Mouse (Mus musculus): Measurements from ENCODE around the gene Guk1. TPM values are rescaled to one million over a fixed set of nuclear protein-coding genes. Genes with fewer than 3 reads are reported as not detected.
"Not testable (repeated sequence)": the region's sequence is repeated elsewhere in the genome, so short reads cannot be mapped to it uniquely, and the experiment has no call there.

Guk1 gene
- total RNA-seq, 2 experiments from 2014 or later: 123 to 125 TPM

DNA sequence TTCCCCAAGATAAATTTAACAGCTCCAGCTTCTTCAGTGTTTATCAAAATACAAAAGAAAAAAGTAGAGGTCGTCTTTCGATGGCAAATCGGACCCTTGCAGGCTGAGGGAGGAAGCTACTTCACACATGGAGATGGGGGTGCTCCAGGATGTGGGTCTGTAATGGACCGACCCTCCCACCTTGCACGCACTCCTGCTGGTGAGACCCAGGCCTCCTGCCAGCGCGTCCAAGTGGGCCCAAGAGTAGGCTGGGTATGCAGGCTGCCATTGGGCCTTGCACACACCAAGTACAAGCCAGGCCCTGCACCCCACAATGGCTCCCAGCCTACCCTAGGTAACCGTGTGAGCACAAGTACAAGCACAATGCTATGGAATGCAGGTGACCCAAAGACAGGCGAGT lies 19.5 kb upstream of the Guk1 start:
- not testable (repeated sequence) for DNase-seq (ENCODE audit: low spot score in 2 of 2)

DNA sequence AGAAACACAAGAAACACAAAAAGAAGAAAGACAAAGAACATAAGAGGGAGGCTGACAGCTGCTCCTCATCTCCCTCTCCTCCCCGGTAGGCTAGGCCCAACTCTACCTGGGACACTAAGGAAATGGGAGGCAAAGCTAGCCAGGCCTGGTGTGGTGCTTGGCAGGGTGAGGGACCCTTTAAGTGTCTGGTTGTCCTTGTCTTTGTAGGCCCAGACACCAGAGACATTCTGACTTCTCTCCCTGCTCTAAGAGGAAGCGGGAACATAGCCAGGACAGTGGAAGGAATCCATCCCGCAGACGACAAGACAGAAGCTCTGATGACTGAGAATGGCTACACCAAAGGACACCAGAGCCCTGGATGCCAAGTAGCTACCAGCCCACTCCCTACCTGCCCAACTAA lies 18.0 kb upstream of the Guk1 start:
- DNase-seq (ENCODE audit: low spot score in 2 of 2): no peak

DNA sequence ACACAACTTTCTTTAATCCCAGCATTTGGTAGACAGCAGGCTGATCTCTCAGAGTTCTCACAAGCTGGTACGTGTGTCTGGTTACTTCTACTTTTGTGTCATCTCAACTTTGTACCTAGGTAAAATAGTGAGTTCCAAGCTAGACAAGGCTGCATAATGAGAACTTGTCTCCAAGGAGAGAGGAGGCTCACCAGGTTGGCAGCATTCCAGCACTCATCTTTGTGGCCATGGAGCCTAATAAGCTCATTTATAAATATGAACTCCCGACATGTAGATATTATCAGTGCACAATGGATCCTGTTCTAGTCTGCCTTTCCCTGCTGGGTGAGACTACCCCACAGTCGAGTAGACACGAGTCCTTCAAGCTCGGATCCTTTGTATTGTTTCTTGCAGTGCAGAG lies 17.6 kb upstream of the Guk1 start:
- no peak for DNase-seq (ENCODE audit: low spot score in 2 of 2)

DNA sequence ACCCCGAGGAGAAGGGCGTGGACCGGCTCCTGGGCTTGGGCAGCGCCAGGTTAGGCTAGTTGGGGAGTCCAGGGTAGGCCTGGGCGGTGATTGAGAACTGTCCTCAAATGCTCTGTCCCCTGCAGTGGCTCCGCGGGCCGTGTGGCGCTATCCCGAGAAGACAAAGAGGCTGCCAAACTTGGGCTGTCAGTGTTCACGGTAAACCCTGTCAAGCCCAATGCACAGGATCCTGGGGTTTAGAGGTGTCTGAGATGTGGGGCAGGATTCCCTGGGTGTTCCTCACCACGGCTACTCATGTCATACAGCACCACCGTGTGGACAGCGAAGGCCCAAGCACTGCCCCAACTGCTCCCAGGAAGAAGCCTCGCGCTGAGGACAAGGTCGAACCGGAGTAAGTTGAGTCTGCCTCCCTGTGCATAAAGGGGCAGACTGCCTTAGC lies 17.0 kb upstream of the Guk1 start:
- DNase-seq (ENCODE audit: low spot score in 2 of 2): peak; percentile 69 to 73

DNA sequence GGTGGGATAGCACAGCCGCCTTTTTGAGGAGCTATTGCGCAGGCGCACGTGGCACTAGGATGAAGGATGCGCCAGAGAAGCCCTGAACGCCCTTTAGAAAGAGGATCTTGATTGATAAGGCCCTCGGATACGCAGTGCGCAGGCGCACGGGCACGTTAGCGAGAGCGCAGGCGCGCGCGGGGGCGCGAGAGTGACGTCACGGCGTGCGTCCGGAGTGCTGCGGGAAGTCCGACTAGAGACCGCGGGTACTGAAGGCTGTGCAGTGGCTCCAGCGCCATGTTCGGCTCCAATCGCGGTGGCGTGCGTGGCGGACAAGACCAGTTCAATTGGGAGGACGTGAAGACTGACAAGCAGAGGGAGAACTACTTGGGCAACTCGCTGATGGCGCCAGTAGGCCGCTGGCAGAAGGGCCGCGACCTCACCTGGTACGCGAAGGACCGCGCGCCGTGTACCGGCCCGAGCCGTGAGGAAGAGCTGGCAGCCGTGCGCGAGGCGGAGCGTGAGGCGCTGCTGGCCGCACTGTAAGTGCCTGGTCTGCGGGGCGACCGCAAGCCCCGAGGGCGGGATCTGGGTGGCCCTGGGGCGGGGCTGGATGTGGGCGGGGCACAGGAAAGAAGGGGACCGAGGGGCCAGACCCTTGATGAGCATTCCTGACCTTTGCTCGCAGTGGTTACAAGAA lies 16.3 kb upstream of the Guk1 start, which contains the start of gene 2310033P09Rik:
Gene 2310033P09Rik, plus strand, starts transcription at position 169 of the 679 bp plus-strand sequence.
- DNase-seq (ENCODE audit: low spot score in 2 of 2): peak; percentile 94 to 97

DNA sequence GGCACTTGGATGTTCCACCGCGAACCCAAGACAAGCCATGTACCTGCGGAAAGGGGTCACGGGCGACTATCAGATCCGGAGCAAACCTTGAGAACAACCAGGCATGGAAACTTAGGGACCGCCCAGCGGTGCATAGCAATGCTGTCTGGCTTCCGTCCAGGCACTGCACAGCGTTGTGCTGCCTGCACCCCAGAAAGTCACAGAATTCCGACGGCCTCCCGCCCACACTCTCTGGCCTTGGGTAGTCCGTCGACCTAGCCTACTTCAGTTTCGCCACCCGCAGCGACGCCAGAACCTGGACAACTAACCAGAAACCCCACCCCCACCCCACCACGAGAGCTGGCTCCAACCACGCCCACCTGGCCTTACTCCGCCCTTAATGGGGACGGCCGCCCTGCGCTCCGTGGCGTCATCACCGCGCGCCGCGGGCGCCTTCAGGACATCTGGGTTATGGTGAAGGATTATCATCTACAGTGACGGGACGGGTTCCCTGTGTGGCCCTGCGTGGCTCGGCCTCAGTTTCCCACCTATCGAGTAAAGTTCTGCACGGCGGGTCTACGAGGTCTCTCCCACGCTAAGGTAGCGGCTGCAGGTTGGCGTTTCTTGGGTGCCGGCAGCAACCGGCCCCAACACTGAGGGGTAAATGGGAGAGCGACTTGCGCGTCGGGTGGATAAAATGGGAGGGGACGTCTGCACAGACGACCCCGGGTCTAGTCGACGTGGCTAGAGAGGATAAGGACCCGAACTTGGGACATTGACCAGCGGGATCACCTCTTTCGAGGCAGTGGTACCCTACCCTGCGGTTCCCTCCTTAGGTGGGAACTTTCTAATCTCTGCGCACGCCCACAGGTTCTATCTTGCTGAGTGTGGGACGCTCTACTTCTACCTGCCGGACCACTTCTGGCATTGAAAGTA lies 10.3 kb upstream of the Guk1 start, which contains the start of gene Mrpl55:
Gene Mrpl55, plus strand, starts transcription at position 406 of the 915 bp plus-strand sequence.
- peak; percentile 91 to 93 for DNase-seq (ENCODE audit: low spot score in 2 of 2)

DNA sequence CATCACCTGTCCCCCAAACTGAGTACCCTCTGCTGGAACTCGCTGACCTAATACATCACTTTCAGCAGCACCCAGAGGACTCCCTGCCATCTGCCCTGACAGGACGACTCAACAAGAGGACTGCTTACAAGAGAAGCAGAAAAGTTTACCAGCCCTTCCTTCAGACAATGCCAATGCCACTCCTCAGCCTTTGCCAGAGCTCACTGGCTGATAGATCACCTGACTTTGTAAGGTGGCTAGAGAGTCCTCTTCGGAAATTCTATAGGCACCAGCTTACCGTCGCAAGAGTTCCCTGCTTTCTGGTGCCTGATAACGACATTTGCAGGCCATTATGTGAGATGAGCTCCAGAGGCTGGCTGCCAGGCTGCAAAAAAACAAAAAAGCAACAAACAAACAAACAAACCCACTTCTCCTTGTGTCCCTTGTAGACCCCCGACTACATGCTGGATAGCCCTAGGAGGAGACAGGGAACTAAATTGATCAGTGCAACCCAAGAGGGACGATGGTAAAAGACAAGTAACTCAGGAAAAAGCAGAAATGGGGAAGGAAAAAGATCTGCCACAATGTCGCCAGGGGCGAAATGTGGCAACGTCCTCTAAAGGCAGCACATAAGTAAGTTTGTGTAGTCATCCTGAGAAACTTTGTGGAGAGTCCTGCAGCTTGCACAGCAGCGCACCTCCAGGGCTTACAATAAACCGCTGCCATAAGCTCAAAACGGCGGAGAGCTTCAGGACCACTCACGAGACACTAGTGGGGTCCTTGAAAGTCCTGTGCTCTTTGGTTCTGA lies 9.4 kb upstream of the Guk1 start:
- no peak for DNase-seq (ENCODE audit: low spot score in 2 of 2)

DNA sequence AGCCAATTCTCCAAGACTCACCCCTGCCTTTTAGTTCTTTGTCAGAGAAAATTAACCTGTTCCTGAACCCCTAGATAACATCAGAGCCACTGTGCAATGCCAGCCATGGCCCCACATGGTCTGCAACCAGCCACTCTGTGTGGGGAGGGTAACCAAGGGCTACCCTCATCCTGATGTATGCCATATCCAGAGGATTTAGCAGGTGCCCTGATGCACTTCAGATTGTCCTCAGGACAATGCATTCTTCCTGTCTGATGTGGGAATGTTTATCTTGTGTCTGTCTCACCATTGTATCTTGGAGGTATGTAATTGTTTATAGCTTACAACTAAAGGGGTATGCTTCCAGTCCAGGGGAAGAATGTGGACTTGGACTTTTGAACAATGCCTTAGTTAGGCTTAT lies 4.2 kb upstream of the Guk1 start:
- no peak for DNase-seq (ENCODE audit: low spot score in 2 of 2)

DNA sequence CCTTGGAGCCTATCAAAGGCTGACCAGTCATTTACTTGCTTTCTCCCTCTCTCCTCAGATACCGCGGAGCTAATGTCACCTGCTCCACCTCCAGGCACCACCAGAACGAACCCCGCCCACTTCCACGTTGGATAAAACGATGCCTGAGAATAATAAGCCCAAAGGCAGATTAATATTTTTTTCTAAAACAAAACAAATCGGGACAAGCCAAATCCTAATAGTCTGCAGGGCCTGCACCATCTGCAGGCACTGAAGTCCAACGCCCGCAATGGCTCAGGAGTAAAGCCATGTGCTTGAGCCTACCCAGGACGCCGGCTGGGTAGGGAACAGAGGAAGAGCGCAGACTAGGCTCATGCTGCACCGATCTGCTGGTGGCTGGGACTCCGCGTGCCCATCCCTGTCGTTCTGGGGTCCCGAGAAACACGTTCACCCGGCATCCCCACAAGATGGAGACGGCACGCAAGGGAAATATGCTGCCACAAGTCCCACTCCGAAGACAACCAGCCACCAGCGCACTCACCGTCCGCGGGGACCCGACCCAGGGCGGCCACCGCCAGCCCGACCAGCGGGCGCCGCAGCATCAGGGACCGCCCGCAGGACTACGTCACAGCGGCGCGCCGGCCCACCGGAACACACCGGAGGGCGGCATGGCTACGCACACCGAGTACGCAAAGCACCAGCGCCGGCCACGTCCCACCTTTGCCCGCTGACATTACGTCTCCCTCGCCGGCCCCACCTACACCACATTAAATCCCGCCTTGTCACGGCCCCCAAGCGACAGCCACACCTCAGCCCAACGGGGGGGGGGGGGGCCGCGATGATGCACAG lies 567 bp downstream of the Guk1 start:
- peak; percentile 86 to 90 for DNase-seq (ENCODE audit: low spot score in 2 of 2)

DNA sequence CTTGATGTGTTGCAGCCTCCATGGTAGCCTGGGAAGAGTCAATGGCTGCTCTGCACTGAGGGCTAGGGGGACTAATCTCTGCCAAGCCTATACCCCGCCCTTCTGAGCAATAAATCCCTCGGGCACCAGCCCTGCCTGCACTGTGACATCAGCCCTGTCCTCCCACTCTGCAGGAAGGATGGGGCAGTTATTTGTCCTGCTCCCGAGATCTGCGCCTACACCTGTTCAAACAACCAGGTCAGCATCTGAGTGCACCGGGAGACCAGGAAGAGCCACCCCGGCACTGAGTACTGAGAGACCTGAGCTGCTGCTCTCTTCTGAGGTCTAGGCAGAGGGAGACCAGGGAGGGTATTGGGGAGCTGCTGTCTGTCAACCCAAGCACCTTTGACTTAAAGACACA lies 4.3 kb downstream of the Guk1 start:
- no peak for DNase-seq (ENCODE audit: low spot score in 2 of 2)

DNA sequence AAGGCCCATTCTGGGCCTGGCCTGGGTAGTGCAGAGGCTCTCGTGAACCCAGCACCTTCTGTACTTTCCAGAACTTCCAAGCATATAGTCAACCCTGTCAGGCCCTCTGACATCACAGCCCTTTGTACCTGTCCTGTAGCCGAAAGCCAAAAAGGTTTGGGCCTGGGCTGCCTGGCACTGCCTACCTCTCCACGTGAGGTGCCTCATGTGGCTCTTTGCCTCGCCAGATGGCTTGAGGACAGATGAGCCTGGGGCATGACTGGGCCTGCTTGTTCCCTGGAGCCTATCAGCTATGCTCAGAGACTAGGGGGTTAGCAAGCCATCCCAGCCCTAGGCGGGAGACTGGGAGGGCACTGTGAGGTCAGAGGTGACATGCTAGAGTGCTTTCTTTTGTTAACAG lies 6.5 kb downstream of the Guk1 start:
- DNase-seq (ENCODE audit: low spot score in 2 of 2): no peak

DNA sequence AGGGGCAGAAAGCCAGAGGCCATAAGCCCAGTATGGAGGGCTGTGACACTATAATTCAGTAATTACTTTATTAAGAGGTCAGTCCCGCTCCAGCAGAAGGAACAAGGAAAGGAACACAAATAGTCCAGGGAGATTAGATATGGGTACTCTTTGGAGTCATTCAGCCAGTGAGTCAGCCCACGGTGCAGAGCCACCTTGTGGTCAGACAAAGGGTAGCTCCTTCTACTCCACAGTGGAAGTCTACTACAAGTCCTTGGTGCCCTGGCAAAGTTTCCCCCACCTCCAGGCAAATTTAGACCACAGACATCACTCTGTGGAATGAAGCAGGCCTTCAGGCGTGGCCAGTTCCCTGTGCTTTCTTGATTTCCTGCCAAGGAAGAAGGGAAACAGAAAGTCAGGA lies 8.2 kb downstream of the Guk1 start:
- peak; percentile 51 to 68 for DNase-seq (ENCODE audit: low spot score in 2 of 2)

DNA sequence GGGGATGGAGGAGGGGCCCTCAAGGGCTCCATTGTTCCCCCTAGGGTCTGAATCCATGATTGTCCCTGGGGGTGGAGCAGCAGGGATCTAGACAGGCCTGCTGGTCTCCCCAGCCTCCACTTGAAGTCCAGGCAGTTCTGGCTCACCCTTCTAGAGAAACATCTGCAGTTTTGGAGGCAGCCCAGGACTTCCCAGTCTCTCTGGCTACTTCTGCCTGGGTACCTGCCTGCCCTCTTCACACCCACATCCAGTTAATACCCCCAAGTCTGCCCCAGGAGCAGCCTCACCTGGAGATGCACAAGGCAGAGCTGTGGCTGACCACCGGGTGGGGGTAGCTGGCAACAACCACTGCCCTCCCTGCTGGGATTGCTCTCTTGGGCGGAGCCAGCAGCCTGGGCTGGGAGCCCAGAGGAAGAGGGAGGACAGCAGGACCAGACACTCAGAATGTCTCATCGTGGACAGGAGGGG lies 9.1 kb downstream of the Guk1 start, which contains the start of gene Gjc2:
Gene Gjc2, minus strand, starts transcription at position 350 of the 468 bp plus-strand sequence.
- no peak for DNase-seq (ENCODE audit: low spot score in 2 of 2)

DNA sequence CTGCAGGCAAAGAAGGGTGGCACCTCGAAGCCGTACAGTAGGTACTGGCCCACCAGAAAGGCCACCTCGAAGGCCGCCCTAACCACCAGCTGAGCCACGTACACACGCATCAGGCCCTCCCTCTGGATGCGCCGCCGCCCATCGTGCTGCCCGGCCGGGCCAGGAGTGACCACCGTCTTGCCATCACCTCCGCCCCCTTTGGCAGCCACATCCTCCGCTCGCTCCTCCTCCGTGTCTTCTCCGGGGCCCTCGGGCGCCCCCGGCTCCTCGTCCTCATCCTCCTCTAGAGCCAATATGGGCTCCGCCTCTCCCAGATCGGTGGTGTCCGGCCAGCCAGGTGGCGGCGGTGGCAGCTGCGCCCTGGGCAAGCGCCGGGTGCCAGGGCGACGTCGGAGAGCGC lies 15.1 kb downstream of the Guk1 start:
- no peak for DNase-seq (ENCODE audit: low spot score in 2 of 2)

DNA sequence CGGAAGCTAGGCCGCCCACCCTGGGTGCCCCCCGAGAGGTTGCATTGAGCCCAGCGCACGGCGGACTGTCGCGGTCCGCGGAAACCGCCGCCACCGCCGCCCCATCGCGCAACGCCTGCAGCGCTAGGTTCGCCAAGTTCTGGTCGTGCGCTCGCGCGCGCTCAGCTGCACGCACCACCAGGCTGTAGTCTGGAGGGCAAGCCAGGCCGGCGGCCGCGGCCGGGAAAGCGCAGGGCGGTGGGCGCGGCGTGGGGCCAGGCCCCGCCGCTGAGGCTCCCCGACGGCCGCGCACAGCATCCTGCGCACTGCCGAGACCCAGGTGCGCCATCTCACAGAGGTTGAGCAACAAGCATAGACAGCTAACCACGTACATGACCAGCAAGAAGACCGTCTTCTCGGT lies 15.5 kb downstream of the Guk1 start:
- no peak for DNase-seq (ENCODE audit: low spot score in 2 of 2)

DNA sequence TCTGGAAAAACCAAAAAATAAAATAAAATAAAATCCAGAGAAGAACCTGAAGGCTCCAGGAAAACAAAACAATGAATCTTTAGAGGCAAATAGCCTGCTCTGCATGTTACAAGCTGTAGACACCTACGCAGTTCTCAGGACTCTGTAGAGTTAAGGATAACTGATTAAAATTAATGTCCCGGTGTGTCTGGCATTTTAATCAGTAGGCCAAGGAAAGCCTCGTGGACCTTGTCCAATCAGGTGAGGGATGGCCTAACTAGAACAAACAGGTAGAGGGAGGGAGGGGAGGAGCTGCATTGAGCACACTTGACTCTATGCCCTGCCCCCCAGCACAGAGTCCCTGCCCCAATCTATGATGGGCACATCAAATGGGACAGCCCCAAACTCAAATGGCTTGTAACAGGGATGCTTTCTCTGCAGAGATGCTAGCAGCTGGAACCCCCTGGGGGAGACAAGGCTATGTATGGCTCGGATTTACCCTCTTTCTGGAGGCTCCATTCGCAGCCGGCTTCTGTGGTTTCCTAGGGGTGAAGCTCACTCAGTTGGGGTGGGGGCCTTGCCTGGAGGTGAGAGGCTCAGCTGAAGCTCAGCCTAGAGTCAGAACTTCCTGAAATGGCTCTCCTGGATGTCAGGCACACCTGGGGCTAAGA lies 17.7 kb downstream of the Guk1 start:
- DNase-seq (ENCODE audit: low spot score in 2 of 2): no peak

DNA sequence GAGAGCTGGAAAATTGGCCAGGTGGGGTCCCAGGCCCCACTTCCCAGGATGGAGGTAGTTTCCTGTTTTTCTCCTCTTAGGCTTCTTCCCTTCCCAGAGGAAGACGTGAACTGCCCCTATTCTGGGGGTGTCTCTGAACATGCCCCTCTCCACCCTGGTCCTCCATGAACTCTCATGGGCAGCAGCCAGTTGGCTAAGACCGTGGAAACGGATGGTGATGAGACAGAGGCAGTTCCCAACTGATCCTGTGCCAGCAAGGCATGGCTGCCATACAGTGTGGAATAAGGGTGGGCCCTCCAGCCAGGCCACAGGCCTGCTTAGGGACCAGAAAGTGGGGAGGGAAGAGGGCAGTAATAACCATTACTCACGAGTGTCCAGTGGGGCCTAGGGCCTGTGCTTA lies 21.5 kb downstream of the Guk1 start:
- DNase-seq (ENCODE audit: low spot score in 2 of 2): no peak

DNA sequence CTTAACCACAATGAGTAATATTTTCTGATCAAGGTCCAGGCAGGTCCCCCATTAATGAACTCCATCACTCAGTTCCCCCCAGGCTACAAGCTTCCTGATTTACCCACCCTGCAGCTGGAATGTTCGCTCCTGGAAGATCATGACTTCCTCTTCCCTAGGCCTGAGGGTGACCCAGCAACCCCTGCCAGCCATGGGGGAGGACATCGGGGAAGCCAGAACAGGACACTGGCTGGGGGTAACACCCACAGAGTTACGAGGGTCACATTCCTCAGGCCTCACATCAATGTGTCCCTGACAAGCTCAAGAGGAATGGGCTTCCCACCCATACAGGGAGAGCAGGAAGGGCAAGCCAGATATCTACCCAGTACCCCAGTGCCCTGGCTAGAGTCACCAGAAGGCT lies 22.2 kb downstream of the Guk1 start:
- no peak for DNase-seq (ENCODE audit: low spot score in 2 of 2)

DNA sequence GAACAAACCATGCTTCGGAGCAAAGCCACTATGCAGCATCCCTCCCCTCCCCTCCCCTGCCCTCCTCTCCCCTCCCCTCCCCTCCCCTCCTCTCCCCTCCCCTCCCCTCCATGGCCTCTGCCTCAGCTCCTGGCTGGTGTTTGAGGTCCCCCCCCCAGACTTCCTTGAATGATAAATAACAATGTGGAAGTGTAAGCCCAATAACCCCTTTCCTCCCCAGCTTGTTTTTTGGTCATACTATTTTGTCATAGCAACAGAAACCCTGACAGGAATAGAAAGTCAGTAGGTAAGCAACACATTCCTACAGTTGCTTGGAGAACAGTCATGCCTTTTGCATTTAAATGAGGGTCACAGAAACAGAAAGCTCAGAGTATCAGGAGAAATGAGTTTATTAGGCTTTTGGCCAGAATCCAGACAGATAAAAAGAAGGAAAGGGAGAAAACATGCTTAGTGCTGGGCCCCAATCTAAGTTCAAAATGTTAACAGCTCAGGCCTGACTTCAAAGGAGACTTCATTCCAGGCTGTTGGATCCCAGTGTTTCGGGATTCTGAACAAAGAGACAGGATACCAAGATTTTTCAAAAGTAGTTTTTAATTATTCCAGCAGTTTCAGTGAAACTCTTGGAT lies 26.3 kb downstream of the Guk1 start:
- DNase-seq (ENCODE audit: low spot score in 2 of 2): no peak
